Mouse (Mus musculus) forebrain, embryonic 14.5 days (tissue): Measurements from ENCODE around the gene Emp1. TPM values are rescaled to one million over a fixed set of nuclear protein-coding genes. Genes with fewer than 3 reads are reported as not detected.
A peak's percentile ranks its signal among the peaks of the same experiment; 100 is the strongest.

Experiments
- ATAC-seq: fragments of 200-750 bp; cut with Nextera tagmentation; 2 replicates; pipeline ENCODE4 v1.8.0; 2017; ENCODE audit warnings: mild to moderate bottlenecking, moderate library complexity
- DNase-seq: peaks from one replicate; pipeline ENCODE4 v3.0.0-alpha.2; 2015; ENCODE audit warnings: low spot score
- H3K27ac ChIP-seq: fragments of 300-500 bp; sonication (generic); 2 replicates; pipeline ENCODE4 v1.5.1; 2014; ENCODE audit warnings: low read depth, mild to moderate bottlenecking, control low read depth, low read length, moderate library complexity
- H3K27me3 ChIP-seq: fragments of 300-500 bp; sonication (generic); replicated peaks from 2 replicates; pipeline ENCODE4 v1.6.1; 2014; ENCODE audit warnings: low read length, control low read depth, mixed read lengths; ENCODE audit not compliant: control insufficient read depth, insufficient read depth
- H3K36me3 ChIP-seq: fragments of 300-500 bp; sonication (generic); 2 replicates; pipeline ENCODE4 v1.6.1; 2014; ENCODE audit warnings: low read length, control low read depth; ENCODE audit not compliant: control insufficient read depth, insufficient read depth
- H3K4me1 ChIP-seq: fragments of 300-500 bp; sonication (generic); 2 replicates; pipeline ENCODE4 v1.6.1; 2014; ENCODE audit warnings: antibody characterized with exemption, low read length, control low read depth; ENCODE audit not compliant: control insufficient read depth, insufficient read depth
- H3K4me2 ChIP-seq: fragments of 300-500 bp; sonication (generic); 2 replicates; pipeline ENCODE4 v1.6.1; 2014; ENCODE audit warnings: mild to moderate bottlenecking, control low read depth, low read length
- H3K4me3 ChIP-seq: fragments of 300-500 bp; sonication (generic); 2 replicates; pipeline ENCODE4 v1.5.1; 2014; ENCODE audit warnings: low read depth, low read length, control low read depth
- H3K9ac ChIP-seq: fragments of 300-500 bp; sonication (generic); 2 replicates; pipeline ENCODE4 v1.6.1; 2014; ENCODE audit warnings: mild to moderate bottlenecking, low read length, control low read depth, moderate library complexity
- H3K9me3 ChIP-seq: fragments of 300-500 bp; sonication (generic); replicated peaks from 2 replicates; pipeline ENCODE4 v1.6.1; 2016; ENCODE audit warnings: low read length, control low read depth, mixed read lengths; ENCODE audit not compliant: control insufficient read depth
- WGBS: fragments of 180-500 bp; shearing (Covaris S2); extraction: QIAGEN DNeasy Blood & Tissue Kit; methylation state at CpG from one replicate; pipeline ENCODE4 v1.1.7; 2014; 5-methylcytosine and 5-hydroxymethylcytosine counted together
- polyA plus RNA-seq: library from polyadenylated mRNA; unstranded; fragments of >200 nt; fragmentation: Nextera tagmentation; extraction: Ambion mirVana; gene quantifications from 2 replicates; pipeline ENCODE4 v1.2.1, GENCODE M21; 2014

Gene Emp1
- polyA plus RNA-seq = 3.4 and 3.5 TPM in 2 replicates

- Histone ChIP-seq H3K4me3 (no peak within 1 kb of the TSS), H3K27ac (no peak within 1 kb of the TSS), H3K36me3 (no peaks in the 10 kb centered on the region), H3K9me3 (no peaks in the 10 kb centered on the region), H3K4me2 (no peak within 1 kb of the TSS), H3K4me1 (peaks cover 5% of the 10 kb centered on the region; the same call in 1 of the 2 replicates), H3K27me3 (no peaks in the 10 kb centered on the region), H3K9ac (no peak within 1 kb of the TSS)
- WGBS = 34% methylated on average over 13 of the region's 13 CpGs
- peak; percentile 64 for DNase-seq
- peak; percentile 56 for ATAC-seq
Measured at GRCm38 (mm10) chr6:135362459-135363159, at the start of gene Emp1. TSS of gene Emp1 (plus strand) at chr6:135362545.

GRCm38 (mm10) chr6:135313981-135314380, 48.4 kb upstream of the Emp1 start:
- Histone ChIP-seq H3K4me3 (no peak overlapping the region), H3K4me2 (no peak overlapping the region), H3K9ac (no peak overlapping the region), H3K9me3 (no peaks in the 10 kb centered on the region), H3K27me3 (no peaks in the 10 kb centered on the region), H3K4me1 (no peaks in the 10 kb centered on the region), H3K27ac (no peak overlapping the region), H3K36me3 (no peaks in the 10 kb centered on the region)
- no peak for DNase-seq
- ATAC-seq = no peak
- WGBS = 90% methylated on average over 9 of the region's 9 CpGs

GRCm38 (mm10) chr6:135316141-135316540, 46.2 kb upstream of the Emp1 start:
- no peak overlapping the region for H3K9ac ChIP-seq
- DNase-seq = no peak
- no peak overlapping the region for H3K4me3 ChIP-seq
- no peak overlapping the region for H3K4me2 ChIP-seq
- no peaks in the 10 kb centered on the region for H3K27me3 ChIP-seq
- no peaks in the 10 kb centered on the region for H3K9me3 ChIP-seq
- WGBS = 94% methylated on average over 2 of the region's 2 CpGs
- no peak for ATAC-seq
- no peaks in the 10 kb centered on the region for H3K4me1 ChIP-seq
- H3K27ac ChIP-seq = no peak overlapping the region
- no peaks in the 10 kb centered on the region for H3K36me3 ChIP-seq

GRCm38 (mm10) chr6:135319431-135319933, 42.9 kb upstream of the Emp1 start:
- Histone ChIP-seq H3K9me3 (no peaks in the 10 kb centered on the region), H3K9ac (no peak overlapping the region), H3K36me3 (no peaks in the 10 kb centered on the region), H3K4me1 (peaks cover 3% of the 10 kb centered on the region; the same call in 1 of the 2 replicates), H3K4me2 (no peak overlapping the region), H3K4me3 (no peak overlapping the region), H3K27ac (no peak overlapping the region), H3K27me3 (no peaks in the 10 kb centered on the region)
- DNase-seq (no peak), ATAC-seq (no peak)
- 89% methylated on average over 5 of the region's 5 CpGs for WGBS

GRCm38 (mm10) chr6:135322749-135323148, 39.6 kb upstream of the Emp1 start:
- H3K4me1 ChIP-seq = peaks cover 3% of the 10 kb centered on the region; the same call in 1 of the 2 replicates
- DNase-seq (no peak), ATAC-seq (no peak)
- H3K27ac ChIP-seq = no peak overlapping the region; the same call in 1 of the 2 replicates
- no peaks in the 10 kb centered on the region for H3K36me3 ChIP-seq
- H3K9ac ChIP-seq = no peak overlapping the region
- H3K4me2 ChIP-seq = no peak overlapping the region
- H3K4me3 ChIP-seq = no peak overlapping the region
- WGBS = 74% methylated on average over 7 of the region's 7 CpGs
- H3K9me3 ChIP-seq = no peaks in the 10 kb centered on the region
- H3K27me3 ChIP-seq = no peaks in the 10 kb centered on the region

- 55% methylated on average over 16 of the region's 16 CpGs for WGBS
- no peak overlapping the region for H3K9ac ChIP-seq
- H3K9me3 ChIP-seq = no peaks in the 10 kb centered on the region
- DNase-seq (peak; percentile 36), ATAC-seq (no peak)
- H3K4me3 ChIP-seq = no peak overlapping the region
- H3K36me3 ChIP-seq = no peaks in the 10 kb centered on the region
- H3K27ac ChIP-seq = no peak overlapping the region; the same call in 1 of the 2 replicates
- H3K4me2 ChIP-seq = no peak overlapping the region
- H3K4me1 ChIP-seq = peaks cover 3% of the 10 kb centered on the region; the same call in 1 of the 2 replicates
- H3K27me3 ChIP-seq = no peaks in the 10 kb centered on the region
Measured at GRCm38 (mm10) chr6:135323311-135323982, 38.9 kb upstream of the Emp1 start.

GRCm38 (mm10) chr6:135324111-135324510, 38.2 kb upstream of the Emp1 start:
- Histone ChIP-seq H3K27me3 (no peaks in the 10 kb centered on the region), H3K4me3 (no peak overlapping the region), H3K9me3 (no peaks in the 10 kb centered on the region), H3K4me1 (peaks cover 3% of the 10 kb centered on the region; the same call in 1 of the 2 replicates), H3K9ac (no peak overlapping the region), H3K36me3 (no peaks in the 10 kb centered on the region), H3K4me2 (no peak overlapping the region), H3K27ac (no peak overlapping the region)
- 83% methylated on average over 3 of the region's 3 CpGs for WGBS
- ATAC-seq (no peak), DNase-seq (no peak)

GRCm38 (mm10) chr6:135324686-135325300, 37.6 kb upstream of the Emp1 start:
- Histone ChIP-seq H3K27me3 (no peaks in the 10 kb centered on the region), H3K27ac (no peak overlapping the region), H3K9me3 (no peaks in the 10 kb centered on the region), H3K4me1 (peaks cover 3% of the 10 kb centered on the region; the same call in 1 of the 2 replicates), H3K9ac (no peak overlapping the region), H3K4me3 (no peak overlapping the region), H3K4me2 (no peak overlapping the region), H3K36me3 (no peaks in the 10 kb centered on the region)
- ATAC-seq (no peak), DNase-seq (no peak)
- WGBS = 89% methylated on average over 9 of the region's 9 CpGs
